Mouse (Mus musculus) gastrocnemius, adult 8-10 months (tissue): ENCODE measurements around the gene Gab1. TPM values are rescaled to one million over a fixed set of nuclear protein-coding genes. Genes with fewer than 3 reads are reported as not detected.

Source experiments
- DNase-seq, 2 experiments: peaks; one replicate each; pipeline ENCODE4 v3.0.0; 2022; ENCODE audit warnings: low spot score in 2 of 2
- total RNA-seq, 4 experiments: library from RNA; stranded (reverse); gene quantifications; 2 replicates each; pipeline ENCODE4 v1.2.4; 2022

Gene Gab1
- total RNA-seq = 10 to 100 TPM in 3 of 4 experiments, 1 to 10 TPM in 1; 9.0 to 12.8 (median 11.5) TPM

- DNase-seq = peak; percentile 85 to 87
Observed at GRCm38 (mm10) chr8:80880196-80881106, at the start of gene Gab1. Gene Gab1, minus strand, starts transcription at chr8:80880519.

GRCm38 (mm10) chr8:80928770-80929169 lies 48.5 kb upstream of the Gab1 start:
- DNase-seq = no peak

GRCm38 (mm10) chr8:80923794-80924316 lies 43.5 kb upstream of the Gab1 start:
- DNase-seq = no peak

- DNase-seq = peak; percentile 62 to 79
Observed at GRCm38 (mm10) chr8:80922642-80923041, 42.3 kb upstream of the Gab1 start.

GRCm38 (mm10) chr8:80919130-80919529 lies 38.8 kb upstream of the Gab1 start:
- DNase-seq = no peak

- no peak for DNase-seq
Observed at GRCm38 (mm10) chr8:80918531-80918930, 38.2 kb upstream of the Gab1 start.

- DNase-seq = peak in 1 of 2 experiments; percentile 16
Observed at GRCm38 (mm10) chr8:80916463-80917235, 36.3 kb upstream of the Gab1 start.

- DNase-seq = no peak
Observed at GRCm38 (mm10) chr8:80913016-80913748, 32.9 kb upstream of the Gab1 start.

GRCm38 (mm10) chr8:80911400-80911799 lies 31.1 kb upstream of the Gab1 start:
- DNase-seq = no peak

GRCm38 (mm10) chr8:80908262-80908907 lies 28.1 kb upstream of the Gab1 start:
- no peak for DNase-seq

- no peak for DNase-seq
Observed at GRCm38 (mm10) chr8:80902354-80902753, 22.0 kb upstream of the Gab1 start.

GRCm38 (mm10) chr8:80899364-80899763 lies 19.0 kb upstream of the Gab1 start:
- no peak for DNase-seq

- DNase-seq = no peak
Observed at GRCm38 (mm10) chr8:80896026-80896425, 15.7 kb upstream of the Gab1 start.

- no peak for DNase-seq
Observed at GRCm38 (mm10) chr8:80895397-80895796, 15.1 kb upstream of the Gab1 start.

- DNase-seq = no peak
Observed at GRCm38 (mm10) chr8:80894528-80894927, 14.2 kb upstream of the Gab1 start.

GRCm38 (mm10) chr8:80879426-80880195 lies 708 bp downstream of the Gab1 start:
- DNase-seq = peak; percentile 57 to 69

GRCm38 (mm10) chr8:80878801-80879425 lies 1.4 kb downstream of the Gab1 start:
- DNase-seq = peak; percentile 33 to 62

- DNase-seq = no peak
Observed at GRCm38 (mm10) chr8:80878146-80878545, 2.2 kb downstream of the Gab1 start.

- no peak for DNase-seq
Observed at GRCm38 (mm10) chr8:80875537-80875936, 4.8 kb downstream of the Gab1 start.
